Mouse (Mus musculus): ENCODE results near the gene Axin2. TPM values are rescaled to one million over a fixed set of nuclear protein-coding genes. Genes with fewer than 3 reads are reported as not detected.

Gene Axin2
- polyA plus RNA-seq, 1 experiment from 2014 or later, result 25.1 TPM

GRCm38 (mm10) chr11:108983409-108984064 is 63.4 kb downstream of the Axin2 start:
- no peaks in the 10 kb centered on the region for H3K9me3 ChIP-seq
- ATAC-seq (ENCODE audit: insufficient number of reproducible peaks, insufficient read depth, low FRiP score, low TSS enrichment, low read depth), result no peak
- 70% methylated on average over 7 of the region's 7 CpGs for WGBS

GRCm38 (mm10) chr11:108984711-108985419 is 64.7 kb downstream of the Axin2 start:
- Histone ChIP-seq H3K4me2 (no peak overlapping the region), H3K4me3 (no peak overlapping the region), H3K9ac (no peak overlapping the region), H3K4me1 (0 out of 2 replicates have a peak, but pooled peaks cover 14% of the 10 kb centered on the region), H3K36me3 (no peaks in the 10 kb centered on the region), H3K27me3 (no peaks in the 10 kb centered on the region), H3K27ac (no peak overlapping the region), H3K9me3 (no peaks in the 10 kb centered on the region)
- ATAC-seq (ENCODE audit: insufficient number of reproducible peaks, insufficient read depth, low FRiP score, low TSS enrichment, low read depth), result no peak
- 74% methylated on average over 5 of the region's 5 CpGs for WGBS

More at GRCm38 (mm10) chr11:108983409-108984064, 63.4 kb downstream of the Axin2 start:
- H3K27me3 ChIP-seq, result no peaks in the 10 kb centered on the region
- H3K4me3 ChIP-seq, result no peak overlapping the region
- 0 out of 2 replicates have a peak, but pooled peaks cover 14% of the 10 kb centered on the region for H3K4me1 ChIP-seq
- no peak overlapping the region for H3K27ac ChIP-seq
- no peak overlapping the region for H3K4me2 ChIP-seq
- H3K9ac ChIP-seq, result no peak overlapping the region
- no peaks in the 10 kb centered on the region for H3K36me3 ChIP-seq

- WGBS, result 61% methylated on average over 7 of the region's 7 CpGs
- no peak overlapping the region for H3K4me2 ChIP-seq
- no peak overlapping the region for H3K27ac ChIP-seq
- 0 out of 2 replicates have a peak, but pooled peaks cover 10% of the 10 kb centered on the region for H3K4me1 ChIP-seq
- H3K27me3 ChIP-seq, result no peaks in the 10 kb centered on the region
- H3K9me3 ChIP-seq, result no peaks in the 10 kb centered on the region
- no peak for ATAC-seq (ENCODE audit: insufficient number of reproducible peaks, insufficient read depth, low FRiP score, low TSS enrichment, low read depth)
- H3K9ac ChIP-seq, result no peak overlapping the region
- no peaks in the 10 kb centered on the region for H3K36me3 ChIP-seq
- no peak overlapping the region for H3K4me3 ChIP-seq
Measured at GRCm38 (mm10) chr11:108985836-108986235, 65.7 kb downstream of the Axin2 start.

- no peak overlapping the region for H3K9ac ChIP-seq
- H3K36me3 ChIP-seq, result no peaks in the 10 kb centered on the region
- H3K9me3 ChIP-seq, result no peaks in the 10 kb centered on the region
- H3K4me1 ChIP-seq, result 0 out of 2 replicates have a peak, but pooled peaks cover 10% of the 10 kb centered on the region
- no peak overlapping the region for H3K4me2 ChIP-seq
- no peak overlapping the region for H3K4me3 ChIP-seq
- 69% methylated on average over 3 of the region's 3 CpGs for WGBS
- ATAC-seq (ENCODE audit: insufficient number of reproducible peaks, insufficient read depth, low FRiP score, low TSS enrichment, low read depth), result no peak
- no peaks in the 10 kb centered on the region for H3K27me3 ChIP-seq
- no peak overlapping the region for H3K27ac ChIP-seq
Measured at GRCm38 (mm10) chr11:108987226-108987625, 67.1 kb downstream of the Axin2 start.

- 87% methylated on average over 4 of the region's 4 CpGs for WGBS
- no peaks in the 10 kb centered on the region for H3K9me3 ChIP-seq
- H3K36me3 ChIP-seq, result no peaks in the 10 kb centered on the region
- H3K4me2 ChIP-seq, result no peak overlapping the region
- H3K27ac ChIP-seq, result no peak overlapping the region
- H3K4me1 ChIP-seq, result 0 out of 2 replicates have a peak, but pooled peaks cover 10% of the 10 kb centered on the region
- no peak overlapping the region for H3K9ac ChIP-seq
- H3K27me3 ChIP-seq, result no peaks in the 10 kb centered on the region
- ATAC-seq (ENCODE audit: insufficient number of reproducible peaks, insufficient read depth, low FRiP score, low TSS enrichment, low read depth), result no peak
- no peak overlapping the region for H3K4me3 ChIP-seq
Measured at GRCm38 (mm10) chr11:108987705-108988104, 67.6 kb downstream of the Axin2 start.

- no peaks in the 10 kb centered on the region for H3K36me3 ChIP-seq
- H3K4me2 ChIP-seq, result no peak overlapping the region
- H3K4me1 ChIP-seq, result 0 out of 2 replicates have a peak, but pooled peaks cover 10% of the 10 kb centered on the region
- no peak overlapping the region for H3K27ac ChIP-seq
- no peak overlapping the region for H3K9ac ChIP-seq
- no peak overlapping the region for H3K4me3 ChIP-seq
- no peaks in the 10 kb centered on the region for H3K9me3 ChIP-seq
- no peak for ATAC-seq (ENCODE audit: insufficient number of reproducible peaks, insufficient read depth, low FRiP score, low TSS enrichment, low read depth)
- H3K27me3 ChIP-seq, result no peaks in the 10 kb centered on the region
- WGBS, result 88% methylated on average over 6 of the region's 6 CpGs
Measured at GRCm38 (mm10) chr11:108988258-108988657, 68.1 kb downstream of the Axin2 start.

- Histone ChIP-seq H3K9me3 (no peaks in the 10 kb centered on the region), H3K4me2 (no peak overlapping the region), H3K27ac (no peak overlapping the region), H3K9ac (no peak overlapping the region), H3K4me1 (0 out of 2 replicates have a peak, but pooled peaks cover 8% of the 10 kb centered on the region), H3K36me3 (no peaks in the 10 kb centered on the region), H3K4me3 (no peak overlapping the region), H3K27me3 (no peaks in the 10 kb centered on the region)
- WGBS, result 72% methylated on average over 8 of the region's 8 CpGs
- ATAC-seq (ENCODE audit: insufficient number of reproducible peaks, insufficient read depth, low FRiP score, low TSS enrichment, low read depth), result no peak
Measured at GRCm38 (mm10) chr11:108989940-108990339, 69.8 kb downstream of the Axin2 start.

GRCm38 (mm10) chr11:108993414-108993813 is 73.3 kb downstream of the Axin2 start:
- Histone ChIP-seq H3K27me3 (no peaks in the 10 kb centered on the region), H3K4me1 (no peaks in the 10 kb centered on the region), H3K9ac (no peak overlapping the region), H3K36me3 (no peaks in the 10 kb centered on the region), H3K27ac (no peak overlapping the region), H3K9me3 (no peaks in the 10 kb centered on the region), H3K4me2 (no peak overlapping the region), H3K4me3 (no peak overlapping the region)
- WGBS, result 97% methylated on average over 6 of the region's 6 CpGs
- ATAC-seq (ENCODE audit: insufficient number of reproducible peaks, insufficient read depth, low FRiP score, low TSS enrichment, low read depth), result no peak

GRCm38 (mm10) chr11:108995196-108995989 is 75.2 kb downstream of the Axin2 start:
- Histone ChIP-seq H3K4me2 (no peak overlapping the region), H3K4me3 (no peak overlapping the region), H3K36me3 (no peaks in the 10 kb centered on the region), H3K9ac (no peak overlapping the region), H3K27me3 (no peaks in the 10 kb centered on the region), H3K9me3 (peaks cover 2% of the 10 kb centered on the region), H3K27ac (no peak overlapping the region), H3K4me1 (no peaks in the 10 kb centered on the region)
- ATAC-seq (ENCODE audit: insufficient number of reproducible peaks, insufficient read depth, low FRiP score, low TSS enrichment, low read depth), result no peak
- WGBS, result 55% methylated on average over 10 of the region's 10 CpGs

GRCm38 (mm10) chr11:108995990-108996533 is 75.9 kb downstream of the Axin2 start:
- Histone ChIP-seq H3K4me1 (no peaks in the 10 kb centered on the region), H3K27ac (no peak overlapping the region), H3K36me3 (no peaks in the 10 kb centered on the region), H3K9me3 (peaks cover 9% of the 10 kb centered on the region), H3K27me3 (no peaks in the 10 kb centered on the region), H3K4me2 (no peak overlapping the region), H3K9ac (no peak overlapping the region), H3K4me3 (no peak overlapping the region)
- WGBS, result 89% methylated on average over 2 of the region's 2 CpGs
- no peak for ATAC-seq (ENCODE audit: insufficient number of reproducible peaks, insufficient read depth, low FRiP score, low TSS enrichment, low read depth)

GRCm38 (mm10) chr11:108997816-108998215 is 77.7 kb downstream of the Axin2 start:
- ATAC-seq (ENCODE audit: insufficient number of reproducible peaks, insufficient read depth, low FRiP score, low TSS enrichment, low read depth), result no peak
- WGBS, result 89% methylated on average over 3 of the region's 3 CpGs
- H3K4me3 ChIP-seq, result no peak overlapping the region

More at GRCm38 (mm10) chr11:108997816-108998215, 77.7 kb downstream of the Axin2 start:
- H3K36me3 ChIP-seq, result no peaks in the 10 kb centered on the region
- H3K27ac ChIP-seq, result no peak overlapping the region
- H3K27me3 ChIP-seq, result no peaks in the 10 kb centered on the region
- no peak overlapping the region for H3K9ac ChIP-seq
- peaks cover 16% of the 10 kb centered on the region for H3K9me3 ChIP-seq
- no peaks in the 10 kb centered on the region for H3K4me1 ChIP-seq
- H3K4me2 ChIP-seq, result no peak overlapping the region
